Mouse (Mus musculus): ENCODE results near the gene Aff3.

DNA sequence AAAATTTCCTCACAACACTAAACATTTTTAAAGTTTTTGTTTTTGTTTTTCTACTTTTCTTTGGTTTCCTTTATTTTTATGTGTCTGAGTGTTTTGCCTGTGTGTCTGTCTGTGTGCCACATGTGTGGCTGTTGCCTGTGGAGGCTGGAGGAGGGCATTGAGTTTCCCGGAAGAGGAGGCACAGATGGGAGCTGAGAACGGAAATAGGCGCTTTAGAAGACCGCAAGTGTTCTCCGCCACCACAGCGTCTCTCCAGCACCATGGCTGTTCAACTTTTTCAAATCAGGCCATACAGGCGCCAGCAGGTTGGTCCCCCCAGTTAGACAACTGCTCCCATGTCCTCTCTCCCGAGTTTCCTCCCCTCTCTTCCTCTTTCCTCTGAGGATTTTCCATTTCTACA lies 155.5 kb downstream of the Aff3 start:
- TF ChIP-seq CTCF (conservative IDR thresholded peaks at IDR 0.05; ENCODE audit: insufficient read depth, insufficient read length, low read depth, low read length) = no peak
- TF ChIP-seq POLR2A (IDR thresholded peaks at IDR 0.05; ENCODE audit: low read depth, low read length) = no peak
